Mouse (Mus musculus) activated CD4-positive, CD25-positive, alpha-beta regulatory T cell (primary cell): ENCODE results near the gene Polr3h. TPM values are rescaled to one million over a fixed set of nuclear protein-coding genes. Genes with fewer than 3 reads are reported as not detected.

Source experiments
- polyA plus RNA-seq, 2 experiments: library from polyadenylated mRNA; unstranded; fragments of 100-300 nt; shearing (Covaris generic); gene quantifications; one replicate each; pipeline ENCODE4 v1.2.1; 2017

Gene Polr3h
- 10 to 100 TPM; 43.2 to 56.7 TPM for polyA plus RNA-seq

GRCm38 (mm10) chr15:81925760-81926445, at the start of gene Polr3h:
TSS of gene Polr3h (minus strand) at chr15:81926240.

GRCm38 (mm10) chr15:81960171-81961077, 34.4 kb upstream of the Polr3h start, which contains the start of gene Pmm1:
TSS of gene Pmm1 (minus strand) at chr15:81960930.

GRCm38 (mm10) chr15:81936679-81937078, 10.6 kb upstream of the Polr3h start, which contains the start of gene Csdc2:
TSS of gene Csdc2 (plus strand) at chr15:81936759.

GRCm38 (mm10) chr15:81872262-81873136, 53.5 kb downstream of the Polr3h start, which contains the start of gene Aco2:
TSS of gene Aco2 (plus strand) at chr15:81872309.

GRCm38 (mm10) chr15:81871604-81872261, 54.3 kb downstream of the Polr3h start, which contains the start of gene Phf5a:
TSS of gene Phf5a (minus strand) at chr15:81871911.

GRCm38 (mm10) chr15:81858517-81859329, 67.3 kb downstream of the Polr3h start, which contains the start of gene Tob2:
TSS of gene Tob2 (minus strand) at chr15:81858796.

Other genes starting within 250 kb of the Polr3h start
- gene Chadl, start 229.0 kb downstream of the Polr3h start, polyA plus RNA-seq = 1 to 10 TPM in 1 of 2 experiments, under 1 TPM in 1; 0.86 to 4.7 TPM
- gene Zc3h7b, start 181.2 kb downstream of the Polr3h start, polyA plus RNA-seq = 1 to 10 TPM; 4.9 to 8.6 TPM
- 10 to 100 TPM; 55.5 to 73.6 TPM for gene Rangap1, start 180.7 kb downstream of the Polr3h start, polyA plus RNA-seq
- gene Tef, start 123.8 kb downstream of the Polr3h start, polyA plus RNA-seq = 10 to 100 TPM; 19.1 to 22.6 TPM
- 10 to 100 TPM; 33.5 to 63.3 TPM for gene Tob2, start 67.4 kb downstream of the Polr3h start, polyA plus RNA-seq
- gene Phf5a, start 54.3 kb downstream of the Polr3h start, polyA plus RNA-seq = 100 to 1,000 TPM; 102 to 126 TPM
- gene Aco2, start 53.9 kb downstream of the Polr3h start, polyA plus RNA-seq = 100 to 1,000 TPM in 1 of 2 experiments, 10 to 100 TPM in 1; 95.9 to 114 TPM
- gene Csdc2, start 10.5 kb upstream of the Polr3h start, polyA plus RNA-seq = under 1 TPM in 1 of 2 experiments, not detected in 1; 0.36 TPM
- 10 to 100 TPM in 1 of 2 experiments, 1 to 10 TPM in 1; 6.9 to 20.5 TPM for gene Pmm1, start 34.7 kb upstream of the Polr3h start, polyA plus RNA-seq
- gene 1700029P11Rik, start 54.3 kb upstream of the Polr3h start, polyA plus RNA-seq = not detected
- 10 to 100 TPM; 60.7 to 84.2 TPM for gene Xrcc6, start 61.6 kb upstream of the Polr3h start, polyA plus RNA-seq
- gene Desi1, start 107.6 kb upstream of the Polr3h start, polyA plus RNA-seq = 10 to 100 TPM; 31.3 to 45.5 TPM
- 100 to 1,000 TPM; 149 to 178 TPM for gene Snu13, start 121.4 kb upstream of the Polr3h start, polyA plus RNA-seq
- not detected for gene 4930407I10Rik, start 132.9 kb upstream of the Polr3h start, polyA plus RNA-seq
- under 1 TPM in 1 of 2 experiments, not detected in 1; 0.22 TPM for gene Mei1, start 143.8 kb upstream of the Polr3h start, polyA plus RNA-seq
- gene Ccdc134, start 201.7 kb upstream of the Polr3h start, polyA plus RNA-seq = 10 to 100 TPM; 25.7 to 27.7 TPM
- 100 to 1,000 TPM in 1 of 2 experiments, 10 to 100 TPM in 1; 59.7 to 125 TPM for gene Srebf2, start 220.9 kb upstream of the Polr3h start, polyA plus RNA-seq